Mouse (Mus musculus) liver, adult 10 weeks (tissue): ENCODE measurements around the gene Wfdc13. TPM values are rescaled to one million over a fixed set of nuclear protein-coding genes. Genes with fewer than 3 reads are reported as not detected.

Experiments
- polyA plus RNA-seq: library from polyadenylated mRNA; stranded (reverse); fragments of 350-450 nt; fragmentation: Illumina TruSeq; extraction: RNeasy Lipid Tissue Mini Kit (QIAGEN cat#74804); gene quantifications from one replicate; pipeline ENCODE4 v1.2.3, GENCODE M21; 2014; ENCODE audit warnings: low read depth, low replicate concordance

The Wfdc13 gene
- not detected for polyA plus RNA-seq

DNA sequence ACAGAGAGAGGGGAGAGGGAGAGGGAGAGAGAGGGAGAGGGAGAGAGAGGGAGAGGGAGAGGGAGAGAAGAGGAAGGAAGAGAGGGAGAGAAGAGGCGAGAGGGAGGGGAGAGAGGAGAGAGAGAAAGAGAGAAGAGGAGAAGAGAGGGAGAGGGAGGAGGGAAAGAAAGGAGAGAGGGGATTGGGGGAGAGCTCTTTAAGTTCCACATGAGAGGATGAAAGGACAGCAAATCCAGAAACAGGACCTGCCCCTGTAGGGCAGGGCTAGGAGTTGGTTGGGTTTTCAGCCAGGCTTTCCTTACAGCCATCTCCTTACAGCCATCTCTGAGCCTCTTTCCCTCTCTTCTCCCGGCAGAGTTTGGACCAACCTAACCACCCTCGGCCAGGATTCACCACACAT is at the start of gene Wfdc13:
Gene Wfdc13, plus strand, starts transcription at position 301 of the 400 bp plus-strand sequence.

GRCm38 (mm10) chr2:164638696-164639095 is 46.2 kb upstream of the Wfdc13 start, which contains the start of gene Wfdc16:
Gene Wfdc16, minus strand, starts transcription at chr2:164638796.

DNA sequence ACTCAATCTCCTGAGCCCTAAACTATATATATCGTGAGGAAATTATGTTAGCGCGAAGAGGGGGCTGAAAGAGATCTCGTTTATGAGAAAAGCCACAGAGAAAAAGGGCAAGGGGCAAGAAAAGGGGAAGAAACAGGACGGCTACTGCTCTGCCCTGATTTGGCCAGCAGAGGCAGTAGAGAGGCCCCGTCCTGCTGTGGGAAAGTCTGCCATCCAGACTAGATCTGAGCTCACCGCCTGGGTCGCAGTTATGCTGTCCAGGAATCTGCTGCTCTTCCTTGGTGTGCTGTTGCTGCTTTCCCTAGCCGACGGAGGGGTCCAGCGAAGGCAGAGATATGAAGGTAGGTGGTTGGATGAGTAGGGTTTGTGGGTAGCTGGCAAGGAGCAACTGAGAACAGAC is 29.0 kb upstream of the Wfdc13 start, which contains the start of gene Wfdc10:
Gene Wfdc10, plus strand, starts transcription at position 189 of the 400 bp plus-strand sequence.

DNA sequence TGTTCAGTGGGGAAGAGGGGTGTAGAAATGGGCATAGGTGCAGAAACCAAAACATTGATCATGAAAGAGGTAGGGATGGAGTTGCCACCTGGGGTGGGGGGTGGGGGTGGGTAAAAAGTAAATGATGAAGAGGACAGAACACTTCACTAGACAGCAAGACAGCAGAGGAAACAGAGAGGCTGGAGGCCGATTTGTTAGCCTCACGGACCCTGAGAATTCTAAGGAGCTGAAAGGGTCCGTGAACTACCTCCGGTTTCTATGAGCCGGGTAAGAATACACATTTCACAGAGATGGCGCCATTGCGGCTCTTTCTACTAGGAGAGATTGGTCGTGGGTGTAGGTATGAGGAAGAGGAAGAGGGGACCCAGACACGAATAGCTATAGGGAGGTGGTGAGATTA is 28.4 kb upstream of the Wfdc13 start, which contains the start of gene Wfdc9:
Gene Wfdc9, minus strand, starts transcription at position 101 of the 400 bp plus-strand sequence.

DNA sequence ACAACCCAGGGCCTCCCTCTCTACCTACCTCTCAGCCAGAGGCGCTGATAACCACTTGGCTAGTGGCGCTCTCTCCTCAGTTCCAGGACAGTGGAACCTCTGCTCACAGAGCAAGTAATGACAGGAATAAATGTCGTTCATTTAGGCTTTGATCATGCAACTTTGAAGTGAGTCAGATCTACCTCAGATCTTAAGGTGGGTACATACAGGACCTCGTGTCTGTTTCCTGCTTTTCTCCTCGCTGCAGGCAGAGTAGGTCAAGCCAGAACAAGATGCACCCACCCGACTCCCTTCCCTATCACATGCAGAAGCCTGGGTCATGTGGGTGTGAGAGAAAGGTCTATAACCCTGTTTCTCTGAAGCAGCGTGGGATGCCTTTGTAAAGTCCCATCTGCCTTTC is 10.9 kb upstream of the Wfdc13 start, which contains the start of gene Wfdc11:
Gene Wfdc11, minus strand, starts transcription at position 101 of the 400 bp plus-strand sequence.

GRCm38 (mm10) chr2:164698201-164698600 is 13.3 kb downstream of the Wfdc13 start, which contains the start of gene Spint4:
Gene Spint4, plus strand, starts transcription at chr2:164698501.

GRCm38 (mm10) chr2:164715005-164715404 is 30.1 kb downstream of the Wfdc13 start, which contains the start of gene Spint5:
Gene Spint5, plus strand, starts transcription at chr2:164715305.

Other genes with a start within 250 kb of the Wfdc13 start
- gene Sdc4, start 241.2 kb upstream of the Wfdc13 start, polyA plus RNA-seq = 223 TPM
- 7.8 TPM for gene Sys1, start 228.1 kb upstream of the Wfdc13 start, polyA plus RNA-seq
- not detected for gene Gm20458, start 224.1 kb upstream of the Wfdc13 start, polyA plus RNA-seq
- not detected for gene Trp53tg5, start 211.4 kb upstream of the Wfdc13 start, polyA plus RNA-seq
- gene Dbndd2, start 199.0 kb upstream of the Wfdc13 start, polyA plus RNA-seq = 2.1 TPM
- gene Pigt, start 187.6 kb upstream of the Wfdc13 start, polyA plus RNA-seq = 7.5 TPM
- gene Wfdc2, start 122.7 kb upstream of the Wfdc13 start, polyA plus RNA-seq = not detected
- gene Spint3, start 111.6 kb upstream of the Wfdc13 start, polyA plus RNA-seq = not detected
- not detected for gene Wfdc6a, start 99.7 kb upstream of the Wfdc13 start, polyA plus RNA-seq
- not detected for gene Eppin, start 91.5 kb upstream of the Wfdc13 start, polyA plus RNA-seq
- gene Wfdc6b, start 71.6 kb upstream of the Wfdc13 start, polyA plus RNA-seq = not detected
- not detected for gene Wfdc8, start 71.5 kb upstream of the Wfdc13 start, polyA plus RNA-seq
- 0.37 TPM for gene Wfdc16, start 46.3 kb upstream of the Wfdc13 start, polyA plus RNA-seq
- gene Wfdc10, start 29.1 kb upstream of the Wfdc13 start, polyA plus RNA-seq = not detected
- not detected for gene Wfdc9, start 28.5 kb upstream of the Wfdc13 start, polyA plus RNA-seq
- not detected for gene Wfdc11, start 11.0 kb upstream of the Wfdc13 start, polyA plus RNA-seq
- not detected for gene Spint4, start 13.4 kb downstream of the Wfdc13 start, polyA plus RNA-seq
- gene Spint5, start 30.2 kb downstream of the Wfdc13 start, polyA plus RNA-seq = not detected
- gene Wfdc3, start 60.8 kb downstream of the Wfdc13 start, polyA plus RNA-seq = not detected
- 1.6 TPM for gene Dnttip1, start 60.9 kb downstream of the Wfdc13 start, polyA plus RNA-seq
- not detected for gene Ube2c, start 84.8 kb downstream of the Wfdc13 start, polyA plus RNA-seq
- not detected for gene Tnnc2, start 94.9 kb downstream of the Wfdc13 start, polyA plus RNA-seq
- 1.1 TPM for gene Snx21, start 100.7 kb downstream of the Wfdc13 start, polyA plus RNA-seq
- gene Acot8, start 119.8 kb downstream of the Wfdc13 start, polyA plus RNA-seq = 0.93 TPM
- gene Zswim3, start 120.0 kb downstream of the Wfdc13 start, polyA plus RNA-seq = 0.90 TPM
- gene Zswim1, start 137.6 kb downstream of the Wfdc13 start, polyA plus RNA-seq = 0.95 TPM
- gene Spata25, start 143.4 kb downstream of the Wfdc13 start, polyA plus RNA-seq = not detected
- 46.3 TPM for gene Ctsa, start 147.8 kb downstream of the Wfdc13 start, polyA plus RNA-seq
- gene Neurl2, start 148.3 kb downstream of the Wfdc13 start, polyA plus RNA-seq = not detected
- gene Pltp, start 172.6 kb downstream of the Wfdc13 start, polyA plus RNA-seq = 3.6 TPM
- 3.5 TPM for gene Pcif1, start 194.2 kb downstream of the Wfdc13 start, polyA plus RNA-seq
- 0.40 TPM for gene Zfp335, start 226.7 kb downstream of the Wfdc13 start, polyA plus RNA-seq